Mouse (Mus musculus) stomach, postnatal 0 days (tissue): ENCODE data around the gene Plgrkt. TPM values are rescaled to one million over a fixed set of nuclear protein-coding genes. Genes with fewer than 3 reads are reported as not detected.
A peak's percentile ranks its signal among the peaks of the same experiment; 100 is the strongest.

Source experiments
- ATAC-seq: fragments of 200-750 bp; cut with Nextera tagmentation; 2 replicates; pipeline ENCODE4 v1.8.0; 2017; ENCODE audit not compliant: low FRiP score, low TSS enrichment
- DNase-seq: peaks from one replicate; pipeline ENCODE4 v3.0.0-alpha.2; 2016; ENCODE audit warnings: low spot score
- H3K27ac ChIP-seq: fragments of 300-500 bp; sonication (generic); replicated peaks from 2 replicates; pipeline ENCODE4 v1.5.1; 2014; ENCODE audit warnings: mild to moderate bottlenecking, control low read depth
- H3K27me3 ChIP-seq: fragments of 300-500 bp; sonication (generic); 2 replicates; pipeline ENCODE4 v1.6.1; 2014; ENCODE audit warnings: low read length; ENCODE audit not compliant: control insufficient read depth, insufficient read depth
- H3K36me3 ChIP-seq: fragments of 300-500 bp; sonication (generic); 2 replicates; pipeline ENCODE4 v1.6.1; 2014; ENCODE audit warnings: low read length, mixed read lengths; ENCODE audit not compliant: control insufficient read depth, insufficient read depth
- H3K4me1 ChIP-seq: fragments of 300-500 bp; sonication (generic); replicated peaks from 2 replicates; pipeline ENCODE4 v1.6.1; 2014; ENCODE audit warnings: antibody characterized with exemption; ENCODE audit not compliant: control insufficient read depth, insufficient read depth
- H3K4me2 ChIP-seq: fragments of 300-500 bp; sonication (generic); replicated peaks from 2 replicates; pipeline ENCODE4 v1.6.1; 2014; ENCODE audit warnings: low read depth, mild to moderate bottlenecking, control low read depth, moderate library complexity
- H3K4me3 ChIP-seq: fragments of 300-500 bp; sonication (generic); 2 replicates; pipeline ENCODE4 v1.5.1; 2014; ENCODE audit warnings: low read depth, low read length, control low read depth
- H3K9ac ChIP-seq: fragments of 300-500 bp; sonication (generic); 2 replicates; pipeline ENCODE4 v1.6.1; 2014; ENCODE audit warnings: mild to moderate bottlenecking, low read length, control low read depth, mixed read lengths
- H3K9me3 ChIP-seq: fragments of 300-500 bp; sonication (generic); 2 replicates; pipeline ENCODE4 v1.6.1; 2016; ENCODE audit warnings: low read length; ENCODE audit not compliant: control insufficient read depth
- CTCF ChIP-seq: IDR thresholded peaks from 2 replicates; pipeline ENCODE4 v1.5.1; 2016; ENCODE audit warnings: antibody characterized with exemption, low read depth, mild to moderate bottlenecking, moderate library complexity
- EP300 ChIP-seq: optimal IDR thresholded peaks from 2 replicates; pipeline ENCODE3; 2016; ENCODE audit warnings: antibody characterized with exemption
- WGBS: fragments of 180-500 bp; shearing (Covaris S2); extraction: QIAGEN DNeasy Blood & Tissue Kit; methylation state at CpG from one replicate; pipeline ENCODE4 v1.1.7; 2014; 5-methylcytosine and 5-hydroxymethylcytosine counted together
- polyA plus RNA-seq: library from polyadenylated mRNA; unstranded; fragments of >200 nt; fragmentation: Nextera tagmentation; extraction: Ambion mirVana; gene quantifications from 2 replicates; pipeline ENCODE4 v1.2.1, GENCODE M21; 2015

Gene Plgrkt
- polyA plus RNA-seq, 1 experiment from 2014 or later: 169 TPM

DNA sequence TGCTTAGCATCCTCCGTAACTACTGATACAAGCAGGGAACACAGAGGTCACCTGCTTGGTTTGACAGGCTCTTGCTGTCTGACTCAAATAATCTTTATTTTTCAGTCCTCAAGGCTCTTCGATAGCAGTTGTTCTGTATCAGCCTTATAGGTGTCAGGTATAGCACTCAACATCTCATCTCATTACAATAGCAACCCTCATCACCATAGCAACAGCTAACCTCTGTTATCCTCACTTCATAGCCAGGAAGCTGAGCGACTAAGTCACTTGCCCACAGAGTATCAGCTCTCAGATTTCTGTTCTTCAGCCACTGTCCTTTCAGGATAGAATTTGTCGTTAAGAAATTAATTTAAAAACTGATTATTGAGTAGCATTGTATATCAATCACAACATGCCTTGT lies 18.6 kb upstream of the Plgrkt start:
- 86% methylated on average over 4 of the region's 4 CpGs for WGBS

DNA sequence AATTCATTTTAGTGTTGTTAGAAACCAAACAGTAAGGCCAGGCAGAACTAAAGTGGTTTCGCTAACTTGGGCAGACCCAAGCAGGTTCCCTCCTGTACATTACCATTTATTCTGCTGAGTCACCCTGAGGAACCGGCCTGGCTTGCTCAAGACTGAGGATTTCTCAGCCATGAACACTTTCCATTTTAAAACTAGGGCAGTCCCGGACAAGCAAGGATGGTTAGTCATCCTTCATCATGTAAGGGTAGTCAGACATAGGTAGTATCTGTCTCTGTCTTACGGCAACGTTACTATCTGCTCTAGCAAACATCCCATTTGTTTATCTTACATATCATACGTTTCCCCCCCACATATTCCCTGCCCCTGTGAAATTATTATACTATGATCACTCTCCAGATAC lies 17.8 kb upstream of the Plgrkt start:
- no peak for TF ChIP-seq CTCF
- peak; percentile 32 for TF ChIP-seq EP300
- H3K4me2 ChIP-seq: no peak overlapping the region
- no peaks in the 10 kb centered on the region for H3K4me1 ChIP-seq
- WGBS: 57% methylated on average over 6 of the region's 6 CpGs
- H3K27me3 ChIP-seq: no peaks in the 10 kb centered on the region
- H3K36me3 ChIP-seq: no peaks in the 10 kb centered on the region
- H3K9ac ChIP-seq: no peak overlapping the region
- DNase-seq (no peak), ATAC-seq (peak; percentile 40; the same call in 1 of the 2 replicates)
- H3K9me3 ChIP-seq: no peaks in the 10 kb centered on the region
- H3K27ac ChIP-seq: no peak overlapping the region
- no peak overlapping the region for H3K4me3 ChIP-seq

More for the DNA sequence above, 18.6 kb upstream of the Plgrkt start:
- Histone ChIP-seq H3K27me3 (no peaks in the 10 kb centered on the region), H3K9ac (no peak overlapping the region), H3K36me3 (no peaks in the 10 kb centered on the region), H3K4me1 (no peaks in the 10 kb centered on the region), H3K9me3 (no peaks in the 10 kb centered on the region), H3K27ac (no peak overlapping the region), H3K4me3 (no peak overlapping the region), H3K4me2 (no peak overlapping the region)
- ATAC-seq (no peak), DNase-seq (no peak)
- TF ChIP-seq CTCF (no peak), EP300 (no peak)

DNA sequence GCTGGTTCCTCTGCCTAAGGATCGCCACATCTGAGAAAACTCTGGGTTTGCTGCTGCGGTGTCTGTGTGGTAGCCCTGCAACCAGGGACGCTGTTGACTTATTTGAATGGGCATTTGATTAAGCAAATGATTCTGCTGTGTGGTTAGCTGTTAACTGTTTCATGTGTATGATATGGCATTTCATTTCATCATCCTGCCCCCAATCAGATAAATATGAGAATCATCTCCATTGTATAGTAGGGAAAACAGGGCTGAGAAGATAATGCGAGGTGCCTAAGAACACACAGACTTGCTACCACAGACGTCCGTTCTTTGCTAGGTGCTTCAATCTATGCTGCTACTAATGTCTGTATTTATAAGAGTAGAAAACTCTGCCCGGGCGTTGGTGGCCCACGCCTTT lies 17.2 kb upstream of the Plgrkt start:
- DNase-seq (no peak), ATAC-seq (no peak)
- no peaks in the 10 kb centered on the region for H3K4me1 ChIP-seq
- H3K27me3 ChIP-seq: no peaks in the 10 kb centered on the region
- no peaks in the 10 kb centered on the region for H3K9me3 ChIP-seq
- no peak overlapping the region for H3K27ac ChIP-seq
- no peak overlapping the region for H3K9ac ChIP-seq
- H3K36me3 ChIP-seq: no peaks in the 10 kb centered on the region
- no peak overlapping the region for H3K4me2 ChIP-seq
- H3K4me3 ChIP-seq: no peak overlapping the region
- TF ChIP-seq EP300 (no peak), CTCF (no peak)
- 68% methylated on average over 9 of the region's 9 CpGs for WGBS

DNA sequence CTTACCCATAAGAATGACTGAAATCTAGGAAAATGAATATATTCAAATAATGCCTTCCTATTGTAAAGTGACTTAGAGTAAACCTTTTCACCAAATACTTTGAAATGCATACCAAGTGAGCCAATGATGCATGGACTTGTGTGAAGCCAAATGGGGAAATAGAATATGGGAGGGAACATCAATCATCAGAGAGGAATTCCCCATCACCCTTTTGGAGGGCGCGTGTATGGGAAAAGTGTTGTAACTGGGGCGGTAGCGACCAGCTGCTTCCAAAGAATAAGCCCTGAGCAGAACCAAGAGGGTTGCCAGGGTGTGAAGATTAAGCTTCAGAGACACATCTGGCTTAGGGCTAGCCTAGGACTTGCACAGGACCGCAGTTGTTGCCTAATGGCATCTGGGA lies 16.2 kb upstream of the Plgrkt start:
- 86% methylated on average over 5 of the region's 5 CpGs for WGBS
- H3K4me2 ChIP-seq: no peak overlapping the region
- H3K36me3 ChIP-seq: no peaks in the 10 kb centered on the region
- no peaks in the 10 kb centered on the region for H3K9me3 ChIP-seq
- no peak overlapping the region for H3K9ac ChIP-seq
- H3K4me3 ChIP-seq: no peak overlapping the region
- no peaks in the 10 kb centered on the region for H3K27me3 ChIP-seq
- H3K4me1 ChIP-seq: no peaks in the 10 kb centered on the region
- DNase-seq (no peak), ATAC-seq (no peak)
- no peak for TF ChIP-seq CTCF
- TF ChIP-seq EP300: no peak
- no peak overlapping the region for H3K27ac ChIP-seq

DNA sequence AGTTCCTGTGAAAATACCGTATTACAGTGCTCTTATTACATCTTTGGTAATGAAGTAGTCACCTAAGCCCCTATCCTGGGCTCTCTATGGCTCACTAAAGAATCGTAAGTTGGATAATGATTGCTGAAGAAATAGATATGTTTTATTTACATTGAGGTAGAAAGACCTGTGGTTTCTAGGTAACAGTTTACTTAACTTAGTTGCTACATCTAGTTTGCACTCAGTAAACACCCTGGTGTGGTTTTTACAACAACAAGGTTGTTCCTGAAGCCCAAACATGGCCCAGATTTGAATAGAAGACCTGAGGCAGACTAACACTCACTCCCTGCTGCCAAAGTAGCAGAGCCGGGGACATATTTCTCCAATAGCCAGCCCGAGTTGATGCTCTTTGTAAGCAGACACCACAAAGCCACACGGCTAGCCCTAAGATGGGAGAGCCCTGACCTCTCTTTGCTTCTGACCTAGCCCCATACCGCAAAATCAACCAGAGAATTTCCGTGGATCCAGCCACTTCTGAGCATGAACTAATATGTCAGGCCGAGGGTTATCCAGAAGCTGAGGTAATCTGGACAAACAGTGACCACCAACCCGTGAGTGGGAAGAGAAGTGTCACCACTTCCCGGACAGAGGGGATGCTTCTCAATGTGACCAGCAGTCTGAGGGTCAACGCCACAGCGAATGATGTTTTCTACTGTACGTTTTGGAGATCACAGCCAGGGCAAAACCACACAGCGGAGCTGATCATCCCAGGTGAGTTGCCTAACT lies 12.8 kb upstream of the Plgrkt start:
- DNase-seq (no peak), ATAC-seq (no peak)
- Histone ChIP-seq H3K4me3 (no peak overlapping the region), H3K36me3 (no peaks in the 10 kb centered on the region; the same call in 1 of the 2 replicates), H3K27ac (no peak overlapping the region), H3K4me1 (no peaks in the 10 kb centered on the region), H3K9ac (no peak overlapping the region), H3K27me3 (no peaks in the 10 kb centered on the region), H3K9me3 (no peaks in the 10 kb centered on the region), H3K4me2 (no peak overlapping the region)
- TF ChIP-seq EP300 (no peak), CTCF (no peak)
- WGBS: 79% methylated on average over 14 of the region's 14 CpGs

DNA sequence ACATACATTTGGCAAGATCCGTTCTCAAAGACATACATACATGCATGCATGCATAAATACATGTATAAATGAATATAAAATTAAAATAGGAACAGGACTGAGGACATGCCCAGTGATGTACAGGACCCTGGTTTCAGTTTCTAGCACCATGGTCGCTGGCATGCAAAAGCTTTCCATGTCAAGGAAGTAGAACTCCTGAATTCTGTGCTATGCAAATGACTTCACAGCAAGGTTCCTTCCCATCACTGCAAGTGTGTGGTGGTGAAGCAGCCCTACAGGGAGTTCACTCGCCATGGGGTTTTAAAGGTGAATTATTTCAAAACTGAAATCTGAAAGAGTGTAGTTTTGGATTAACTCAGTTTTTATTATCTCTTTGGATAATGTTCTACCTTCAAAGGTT lies 9.2 kb upstream of the Plgrkt start:
- Histone ChIP-seq H3K4me1 (no peaks in the 10 kb centered on the region), H3K27me3 (no peaks in the 10 kb centered on the region), H3K4me2 (no peak overlapping the region), H3K27ac (no peak overlapping the region), H3K4me3 (no peak overlapping the region), H3K9me3 (no peaks in the 10 kb centered on the region), H3K36me3 (no peaks in the 10 kb centered on the region; the same call in 1 of the 2 replicates), H3K9ac (no peak overlapping the region)
- TF ChIP-seq EP300 (no peak), CTCF (no peak)
- 79% methylated on average over 3 of the region's 3 CpGs for WGBS
- ATAC-seq (no peak), DNase-seq (no peak)
